ENCODE assay signal across 8 mouse cellular contexts in genomic region chr4:129702454-129702853, GRCm38 (mm10). TPM values are rescaled to one million over a fixed set of nuclear protein-coding genes. Genes with fewer than 3 reads are reported as not detected.
DNase-seq lines count a peak whose midpoint lies in the region; ATAC-seq and TF ChIP-seq lines count a peak whose summit lies in the region.

No protein-coding gene starts in this region.

- WGBS in lung, adult 2 months = 23% methylated on average over 11 of the region's 11 CpGs

- ATAC-seq in frontal cortex, adult (ENCODE audit: low TSS enrichment) = peak; percentile 56
- ATAC-seq in megakaryocyte progenitor cell, adult 5-6 weeks (replicated peaks; ENCODE audit: poor library complexity) = no peak

- intact Hi-C loops in heart, postnatal 25 days (cut with DNase I) = loop anchor here (2.0 to 5.0 kb wide), 4 partner anchors 40 to 385 kb away; partner anchors contain the start of genes Adgrb2 and Khdrbs1

- TF ChIP-seq POLR2A in lung, adult 2 months (IDR thresholded peaks at IDR 0.05; ENCODE audit: borderline replicate concordance, extremely low read depth, low read depth, low read length) = no peak

- DNase-seq in lung, adult 18-20 months = peak; percentile 35 to 36
- no peak for DNase-seq in lung, adult 2 months
- peak; percentile 36 for DNase-seq in heart, postnatal 25 days (ENCODE audit: low spot score)
- peak; percentile 60 to 63 for DNase-seq in layer of hippocampus, postnatal 25 days (ENCODE audit: extremely low spot score in 1 of 2, low spot score in 1 of 2)
- DNase-seq in lung, postnatal 4 days = peak; percentile 66 to 86
- peak; percentile 81 to 83 for DNase-seq in right cerebral cortex, postnatal 36 days (ENCODE audit: low spot score in 2 of 2)

- no peak overlapping the region for H3K4me3 ChIP-seq in lung, adult 2 months (replicated peaks; ENCODE audit: extremely low read depth, low read depth, low read length)

- H3K4me1 ChIP-seq in lung, adult 2 months (ENCODE audit: control insufficient read depth, insufficient read depth, low read length) = peaks cover 2% of the 10 kb centered on the region; the same call in 1 of the 2 replicates

- TF ChIP-seq CTCF in lung, adult 2 months (IDR thresholded peaks at IDR 0.05; ENCODE audit: insufficient read depth, low read length) = no peak

RNA-seq across cellular contexts. Expression of gene Tmem39b, which starts 5.8 kb away (rescaled TPM):
- 24.4 and 25.7 TPM in 2 replicates for polyA plus RNA-seq in lung, adult 2 months (2012; rRNA removed)
- 1 to 10 TPM; 5.3 to 5.7 TPM for total RNA-seq in heart, postnatal 25 days (2021)
- total RNA-seq in layer of hippocampus, postnatal 25 days (2021) = 10 to 100 TPM; 12.5 to 18.6 TPM
- total RNA-seq in megakaryocyte progenitor cell, adult 5-6 weeks (2015) = 23.5 and 26.4 TPM in 2 replicates
- 3.0 and 7.3 TPM in 2 replicates for total RNA-seq in megakaryocyte progenitor cell, adult 5-6 weeks (2017)

RNA-seq across cellular contexts. Expression of gene Kpna6, which starts 29.9 kb away (rescaled TPM):
- polyA plus RNA-seq in lung, adult 2 months (2012; rRNA removed) = 16.6 and 26.3 TPM in 2 replicates
- total RNA-seq in heart, postnatal 25 days (2021) = 10 to 100 TPM; 71.7 to 79.6 TPM
- total RNA-seq in layer of hippocampus, postnatal 25 days (2021) = 10 to 100 TPM; 91.5 to 96.8 TPM
- 23.4 and 30.0 TPM in 2 replicates for total RNA-seq in megakaryocyte progenitor cell, adult 5-6 weeks (2015)
- 20.4 and 20.9 TPM in 2 replicates for total RNA-seq in megakaryocyte progenitor cell, adult 5-6 weeks (2017)

RNA-seq across cellular contexts. Expression of gene Khdrbs1, which starts 39.6 kb away (rescaled TPM):
- 34.8 and 44.5 TPM in 2 replicates for polyA plus RNA-seq in lung, adult 2 months (2012; rRNA removed)
- 10 to 100 TPM; 38.0 to 46.9 TPM for total RNA-seq in heart, postnatal 25 days (2021)
- 10 to 100 TPM; 90.0 to 91.4 TPM for total RNA-seq in layer of hippocampus, postnatal 25 days (2021)
- 104 and 118 TPM in 2 replicates for total RNA-seq in megakaryocyte progenitor cell, adult 5-6 weeks (2015)
- total RNA-seq in megakaryocyte progenitor cell, adult 5-6 weeks (2017) = 87.7 and 97.3 TPM in 2 replicates
